Comparison of ENCODE assay signal across 8 mouse cellular contexts in genomic region chr6:137647646-137648045, GRCm38 (mm10). TPM values are rescaled to one million over a fixed set of nuclear protein-coding genes. Genes with fewer than 3 reads are reported as not detected.
DNase-seq lines count a peak whose midpoint lies in the region; ATAC-seq and TF ChIP-seq lines count a peak whose summit lies in the region.

No protein-coding gene starts in this region.

- H3K27me3 ChIP-seq in embryonic facial prominence, embryonic 13.5 days, result peaks cover 4% of the 10 kb centered on the region; the same call in 1 of the 2 replicates
- H3K27me3 ChIP-seq in hindbrain, postnatal 0 days (ENCODE audit: insufficient read depth, low read length), result no peaks in the 10 kb centered on the region
- H3K27me3 ChIP-seq in myocyte (ENCODE audit: control insufficient read depth, insufficient read depth, insufficient read length), result no peaks in the 10 kb centered on the region

- ATAC-seq in embryonic facial prominence, embryonic 13.5 days (ENCODE audit: insufficient number of reproducible peaks, insufficient read depth, low FRiP score, low TSS enrichment, low read depth), result no peak
- no peak for ATAC-seq in hindbrain, postnatal 0 days

- no peak for DNase-seq in lung, adult 2 months
- no peak for DNase-seq in lung, postnatal 4 days
- DNase-seq in hindbrain, postnatal 0 days (ENCODE audit: low spot score), result no peak
- DNase-seq in thymus, postnatal 14 days, result no peak
- DNase-seq in thymus, postnatal 10 days (ENCODE audit: low spot score in 2 of 2), result no peak
- DNase-seq in natural killer cell, adult 2 months (ENCODE audit: low spot score in 2 of 2), result no peak

- peak overlapping the region; percentile 60 for H3K27ac ChIP-seq in embryonic facial prominence, embryonic 13.5 days
- no peak overlapping the region; the same call in 1 of the 2 replicates for H3K27ac ChIP-seq in hindbrain, postnatal 0 days

- peak overlapping the region; percentile 88 for H3K9ac ChIP-seq in embryonic facial prominence, embryonic 13.5 days
- H3K9ac ChIP-seq in hindbrain, postnatal 0 days (replicated peaks; ENCODE audit: low read length), result no peak overlapping the region; the same call in 1 of the 2 replicates

- TF ChIP-seq POLR2A in lung, adult 2 months (IDR thresholded peaks at IDR 0.05; ENCODE audit: borderline replicate concordance, extremely low read depth, low read depth, low read length), result no peak
- TF ChIP-seq POLR2A in myocyte (IDR thresholded peaks at IDR 0.05; ENCODE audit: insufficient read length, low read depth), result no peak

- H3K4me1 ChIP-seq in lung, adult 2 months (ENCODE audit: control insufficient read depth, insufficient read depth, low read length), result peaks cover 2% of the 10 kb centered on the region
- H3K4me1 ChIP-seq in embryonic facial prominence, embryonic 13.5 days, result peaks cover 7% of the 10 kb centered on the region
- H3K4me1 ChIP-seq in hindbrain, postnatal 0 days (ENCODE audit: insufficient read depth, low read length), result no peaks in the 10 kb centered on the region

- H3ac ChIP-seq in myocyte (ENCODE audit: control insufficient read depth, insufficient read length), result no peak overlapping the region

- no peaks in the 10 kb centered on the region for H3K36me3 ChIP-seq in embryonic facial prominence, embryonic 13.5 days
- no peaks in the 10 kb centered on the region for H3K36me3 ChIP-seq in hindbrain, postnatal 0 days (ENCODE audit: insufficient read depth, low read length)
- H3K36me3 ChIP-seq in myocyte (ENCODE audit: control insufficient read depth, insufficient read depth), result no peaks in the 10 kb centered on the region

- no peaks in the 10 kb centered on the region for H3K9me3 ChIP-seq in embryonic facial prominence, embryonic 13.5 days
- H3K9me3 ChIP-seq in hindbrain, postnatal 0 days (ENCODE audit: low read length), result no peaks in the 10 kb centered on the region

- WGBS in lung, adult 2 months, result 13% methylated on average over 10 of the region's 10 CpGs
- WGBS in embryonic facial prominence, embryonic 13.5 days, result 8% methylated on average over 10 of the region's 10 CpGs
- 11% methylated on average over 10 of the region's 10 CpGs for WGBS in hindbrain, postnatal 0 days

- peak overlapping the region; percentile 83 for H3K4me2 ChIP-seq in embryonic facial prominence, embryonic 13.5 days
- peak overlapping the region; percentile 91 for H3K4me2 ChIP-seq in hindbrain, postnatal 0 days (ENCODE audit: low read depth, low read length)
- H3K4me2 ChIP-seq in myocyte (ENCODE audit: low read depth), result peak overlapping the region; percentile 84

- no peak for TF ChIP-seq CTCF in lung, adult 2 months (IDR thresholded peaks at IDR 0.05; ENCODE audit: insufficient read depth, low read length)
- TF ChIP-seq CTCF in hindbrain, postnatal 0 days (IDR thresholded peaks at IDR 0.05; ENCODE audit: low read depth), result no peak

- H3K4me3 ChIP-seq in lung, adult 2 months (replicated peaks; ENCODE audit: extremely low read depth, low read depth, low read length), result peak overlapping the region; percentile 54
- peak overlapping the region; percentile 76 for H3K4me3 ChIP-seq in embryonic facial prominence, embryonic 13.5 days
- peak overlapping the region; percentile 73 for H3K4me3 ChIP-seq in hindbrain, postnatal 0 days (ENCODE audit: low read length)
- peak overlapping the region; percentile 34 for H3K4me3 ChIP-seq in myocyte

- H3K79me2 ChIP-seq in myocyte (ENCODE audit: control insufficient read depth, insufficient read depth), result peaks cover 12% of the 10 kb centered on the region

TF ChIP-seq in myocyte, 11 proteins besides CTCF, POLR2A, EP300 and RAD21:
- TF ChIP-seq CEBPB (IDR thresholded peaks at IDR 0.05; ENCODE audit: insufficient read depth, poor library complexity, severe bottlenecking) (no peak), SRF (IDR thresholded peaks at IDR 0.05; ENCODE audit: control insufficient read depth, insufficient read length, low read depth) (no peak), E2F4 (IDR thresholded peaks at IDR 0.05; ENCODE audit: insufficient read depth) (no peak), REST (IDR thresholded peaks at IDR 0.05; ENCODE audit: insufficient read depth, insufficient read length) (no peak), TCF3 (IDR thresholded peaks at IDR 0.05; ENCODE audit: insufficient read length, low read depth) (no peak), MYOG (IDR thresholded peaks at IDR 0.05; ENCODE audit: control insufficient read depth in 1 of 3, insufficient read depth in 1 of 3, insufficient read length in 2 of 3, low read depth in 2 of 3) (no peak), TCF12 (IDR thresholded peaks at IDR 0.05; ENCODE audit: insufficient read depth, poor library complexity, severe bottlenecking) (no peak), USF1 (IDR thresholded peaks at IDR 0.05; ENCODE audit: low read depth) (no peak), POLR2AphosphoS2 (IDR thresholded peaks at IDR 0.05; ENCODE audit: insufficient read length, low read depth) (no peak), MYOD1 (IDR thresholded peaks at IDR 0.05; ENCODE audit: control insufficient read depth in 1 of 3, insufficient read length in 2 of 3, low read depth in 2 of 3) (no peak), MAX (IDR thresholded peaks at IDR 0.05; ENCODE audit: low read depth) (no peak)

RNA-seq across cellular contexts. Expression of gene Eps8, which starts 7.0 kb away (rescaled TPM):
- polyA plus RNA-seq in lung, adult 2 months (2012; rRNA removed), result 15.9 and 16.0 TPM in 2 replicates
- 34.4 and 49.9 TPM in 2 replicates for polyA plus RNA-seq in embryonic facial prominence, embryonic 13.5 days (2015; fragmentation: Nextera tagmentation; extraction: Ambion mirVana)
- total RNA-seq in hindbrain, postnatal 0 days (2014; rRNA removed), result 31.8 and 32.2 TPM in 2 replicates
- polyA plus RNA-seq in hindbrain, postnatal 0 days (2015; fragmentation: Nextera tagmentation; extraction: Ambion mirVana), result 40.0 and 43.3 TPM in 2 replicates
- polyA plus RNA-seq in myocyte (2012; fragmentation: generic; extraction: Trizol), result 12.4 TPM
